Mouse (Mus musculus): ENCODE results near the gene Emsy.
A peak's percentile ranks its signal among the peaks of the same experiment; 100 is the strongest.

- TF ChIP-seq CTCF (IDR thresholded peaks at IDR 0.05) = no peak
- TF ChIP-seq EP300 (IDR thresholded peaks at IDR 0.05) = peak; percentile 64
Observed at GRCm38 (mm10) chr7:98567056-98567455, 89.5 kb downstream of the Emsy start.
